Mouse (Mus musculus): Measurements from ENCODE around the gene Itgal.

- no peak for TF ChIP-seq CTCF (IDR thresholded peaks at IDR 0.05; ENCODE audit: extremely low read depth, insufficient read depth, low read length)
- no peak for TF ChIP-seq POLR2A (IDR thresholded peaks at IDR 0.05; ENCODE audit: extremely low read depth, insufficient read depth, low read length)
Measured at GRCm38 (mm10) chr7:127308431-127308830, 12.4 kb downstream of the Itgal start.
